Mouse (Mus musculus): ENCODE results near the gene Sobp. TPM values are rescaled to one million over a fixed set of nuclear protein-coding genes. Genes with fewer than 3 reads are reported as not detected.

Sobp gene
- polyA plus RNA-seq, 1 experiment from 2014 or later, result 0.66 TPM

GRCm38 (mm10) chr10:43081316-43081715 lies 93.0 kb downstream of the Sobp start:
- no peaks in the 10 kb centered on the region; the same call in 1 of the 2 replicates for H3K27me3 ChIP-seq
- H3K9me3 ChIP-seq, result no peaks in the 10 kb centered on the region
- WGBS, result 59% methylated on average over 3 of the region's 3 CpGs
- ATAC-seq (ENCODE audit: borderline replicate concordance, extremely low read depth, low FRiP score, low TSS enrichment), result no peak
- no peaks in the 10 kb centered on the region for H3K4me1 ChIP-seq
- H3K36me3 ChIP-seq, result no peaks in the 10 kb centered on the region
- no peak overlapping the region for H3K27ac ChIP-seq
- no peak overlapping the region for H3K4me3 ChIP-seq
- H3K9ac ChIP-seq, result no peak overlapping the region
- H3K4me2 ChIP-seq, result no peak overlapping the region

DNA sequence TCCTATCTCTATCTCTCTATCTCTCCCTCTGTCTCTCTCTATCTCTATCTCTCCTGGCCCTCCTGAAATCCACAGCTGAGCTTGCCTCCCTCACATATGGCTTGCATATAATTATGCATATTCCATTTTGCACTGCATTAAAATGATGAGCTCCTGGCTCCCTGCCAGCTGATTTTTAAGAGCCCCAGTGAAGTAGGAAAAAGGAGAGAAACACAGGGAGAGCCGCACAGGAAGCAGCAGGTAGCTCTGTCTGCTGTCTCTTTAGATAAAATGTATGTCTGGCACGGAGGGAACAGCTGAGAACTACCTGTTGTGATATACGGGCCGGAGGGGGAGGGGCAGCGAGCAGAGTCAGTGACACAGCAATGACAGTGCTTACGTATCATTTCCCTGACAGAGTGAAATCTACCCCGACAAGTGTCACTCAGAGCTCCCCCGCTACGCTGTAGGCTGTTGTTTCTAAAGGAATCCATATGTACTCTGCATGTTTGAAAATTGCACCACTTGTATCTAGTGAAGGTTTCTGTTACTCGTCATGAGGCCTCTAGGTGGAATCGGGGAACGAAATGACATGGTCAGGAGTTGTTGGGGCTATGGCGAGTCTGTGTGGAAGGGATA lies 98.7 kb downstream of the Sobp start:
- Histone ChIP-seq H3K27me3 (no peaks in the 10 kb centered on the region; the same call in 1 of the 2 replicates), H3K27ac (no peak overlapping the region), H3K4me2 (no peak overlapping the region), H3K4me1 (no peaks in the 10 kb centered on the region), H3K4me3 (no peak overlapping the region), H3K9me3 (no peaks in the 10 kb centered on the region), H3K9ac (no peak overlapping the region), H3K36me3 (no peaks in the 10 kb centered on the region)
- WGBS, result 66% methylated on average over 13 of the region's 13 CpGs
- no peak for ATAC-seq (ENCODE audit: borderline replicate concordance, extremely low read depth, low FRiP score, low TSS enrichment)

DNA sequence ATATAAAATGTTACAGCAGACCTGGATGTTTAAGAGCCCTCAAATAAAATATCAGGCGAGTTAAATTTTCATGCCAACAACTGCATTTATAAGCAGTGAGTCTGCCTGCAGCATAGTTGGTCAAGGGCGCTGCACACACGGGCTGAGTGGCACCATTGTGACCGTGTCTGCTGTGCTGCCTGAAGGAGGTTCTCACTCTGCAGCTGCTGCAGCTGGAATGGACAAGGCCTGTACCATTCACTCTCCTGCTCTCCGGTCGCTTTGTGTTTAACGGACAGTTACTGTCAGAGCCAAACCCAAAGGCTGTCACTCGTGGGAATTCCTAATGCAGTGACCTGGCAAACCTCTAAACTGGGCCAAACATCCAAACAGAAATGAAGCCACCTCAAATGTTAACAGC lies 101.0 kb downstream of the Sobp start:
- Histone ChIP-seq H3K36me3 (no peaks in the 10 kb centered on the region), H3K4me1 (no peaks in the 10 kb centered on the region), H3K27me3 (no peaks in the 10 kb centered on the region; the same call in 1 of the 2 replicates), H3K9ac (no peak overlapping the region), H3K9me3 (no peaks in the 10 kb centered on the region), H3K4me3 (no peak overlapping the region), H3K4me2 (no peak overlapping the region), H3K27ac (no peak overlapping the region)
- ATAC-seq (ENCODE audit: borderline replicate concordance, extremely low read depth, low FRiP score, low TSS enrichment), result no peak
- WGBS, result 57% methylated on average over 8 of the region's 8 CpGs

GRCm38 (mm10) chr10:43070893-43071292 lies 103.4 kb downstream of the Sobp start:
- no peak overlapping the region for H3K27ac ChIP-seq
- no peaks in the 10 kb centered on the region for H3K27me3 ChIP-seq
- H3K4me2 ChIP-seq, result no peak overlapping the region
- H3K9ac ChIP-seq, result no peak overlapping the region
- no peaks in the 10 kb centered on the region for H3K36me3 ChIP-seq
- H3K4me3 ChIP-seq, result no peak overlapping the region
- H3K4me1 ChIP-seq, result no peaks in the 10 kb centered on the region
- WGBS, result 82% methylated on average over 6 of the region's 6 CpGs
- H3K9me3 ChIP-seq, result no peaks in the 10 kb centered on the region
- no peak for ATAC-seq (ENCODE audit: borderline replicate concordance, extremely low read depth, low FRiP score, low TSS enrichment)

- H3K27me3 ChIP-seq, result no peaks in the 10 kb centered on the region
- WGBS, result 71% methylated on average over 7 of the region's 7 CpGs
These were observed 109.0 kb downstream of the Sobp start for GRCm38 (mm10) chr10:43065331-43065730.

DNA sequence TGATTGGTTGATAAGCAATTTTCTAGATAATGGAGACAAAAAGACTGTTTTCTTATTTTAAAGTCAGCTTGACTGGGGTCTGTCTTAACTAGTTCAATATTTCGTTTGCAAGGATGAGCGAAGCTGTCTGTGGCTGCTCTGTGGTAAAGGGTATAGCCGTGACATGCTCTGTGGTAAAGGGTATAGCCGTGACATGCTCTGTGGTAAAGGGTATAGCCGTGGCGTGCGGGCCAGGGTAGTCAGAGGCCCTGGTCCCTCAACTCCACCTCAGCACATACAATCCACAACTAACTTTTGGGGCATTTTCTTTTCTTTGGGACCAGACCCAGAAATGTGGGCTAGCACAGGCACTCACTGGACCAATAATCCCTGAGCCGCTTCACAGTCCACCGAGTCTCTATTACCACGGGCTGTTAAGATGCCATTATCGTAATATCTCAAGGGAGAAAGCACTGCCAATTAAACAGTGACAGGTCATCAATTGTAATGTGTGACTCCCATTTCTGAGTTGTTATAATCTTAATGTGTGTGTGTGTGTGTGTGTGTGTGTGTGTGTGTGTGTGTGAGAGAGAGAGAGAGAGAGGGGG lies 112.7 kb downstream of the Sobp start:
- H3K9me3 ChIP-seq, result no peaks in the 10 kb centered on the region
- no peaks in the 10 kb centered on the region for H3K27me3 ChIP-seq
- WGBS, result 92% methylated on average over 11 of the region's 11 CpGs
- H3K4me1 ChIP-seq, result no peaks in the 10 kb centered on the region
- ATAC-seq (ENCODE audit: borderline replicate concordance, extremely low read depth, low FRiP score, low TSS enrichment), result no peak
- H3K27ac ChIP-seq, result no peak overlapping the region
- no peak overlapping the region for H3K4me3 ChIP-seq
- H3K4me2 ChIP-seq, result no peak overlapping the region
- no peaks in the 10 kb centered on the region for H3K36me3 ChIP-seq
- H3K9ac ChIP-seq, result no peak overlapping the region

More at GRCm38 (mm10) chr10:43065331-43065730, 109.0 kb downstream of the Sobp start:
- no peaks in the 10 kb centered on the region for H3K36me3 ChIP-seq
- no peak overlapping the region for H3K9ac ChIP-seq
- H3K4me3 ChIP-seq, result no peak overlapping the region
- no peaks in the 10 kb centered on the region for H3K4me1 ChIP-seq
- H3K9me3 ChIP-seq, result no peaks in the 10 kb centered on the region
- no peak overlapping the region for H3K4me2 ChIP-seq
- H3K27ac ChIP-seq, result no peak overlapping the region
- no peak for ATAC-seq (ENCODE audit: borderline replicate concordance, extremely low read depth, low FRiP score, low TSS enrichment)

- Histone ChIP-seq H3K27ac (no peak overlapping the region), H3K36me3 (no peaks in the 10 kb centered on the region), H3K4me1 (no peaks in the 10 kb centered on the region), H3K4me3 (no peak overlapping the region), H3K9ac (no peak overlapping the region), H3K27me3 (no peaks in the 10 kb centered on the region), H3K4me2 (no peak overlapping the region), H3K9me3 (no peaks in the 10 kb centered on the region)
- WGBS, result 87% methylated on average over 2 of the region's 2 CpGs
- ATAC-seq (ENCODE audit: borderline replicate concordance, extremely low read depth, low FRiP score, low TSS enrichment), result no peak
These were observed 118.9 kb downstream of the Sobp start for GRCm38 (mm10) chr10:43055405-43055804.

DNA sequence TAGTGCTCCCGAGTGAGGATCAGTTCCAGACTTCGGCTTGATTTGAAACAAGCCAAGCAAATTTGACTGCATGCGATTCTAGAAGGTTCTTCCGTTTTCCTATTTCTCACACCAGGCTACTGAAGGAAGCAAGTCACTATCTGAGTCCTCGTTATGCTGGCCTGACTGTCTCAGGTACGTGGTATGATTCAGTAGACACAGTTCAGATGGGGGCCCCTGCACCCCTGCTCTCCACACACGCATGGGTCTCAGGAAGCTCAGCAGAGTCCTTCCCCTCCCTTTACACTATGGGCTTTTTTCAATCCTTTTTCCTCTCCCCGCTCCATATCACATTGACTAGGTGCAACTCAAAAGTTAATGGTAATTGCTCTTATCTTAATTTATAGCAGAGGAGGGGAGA lies 119.6 kb downstream of the Sobp start:
- H3K27me3 ChIP-seq, result no peaks in the 10 kb centered on the region
- 67% methylated on average over 8 of the region's 8 CpGs for WGBS
- no peak overlapping the region for H3K9ac ChIP-seq
- no peaks in the 10 kb centered on the region for H3K4me1 ChIP-seq
- no peak overlapping the region for H3K4me3 ChIP-seq
- no peak for ATAC-seq (ENCODE audit: borderline replicate concordance, extremely low read depth, low FRiP score, low TSS enrichment)
- no peaks in the 10 kb centered on the region for H3K36me3 ChIP-seq
- H3K9me3 ChIP-seq, result no peaks in the 10 kb centered on the region
- H3K27ac ChIP-seq, result no peak overlapping the region
- H3K4me2 ChIP-seq, result no peak overlapping the region

- Histone ChIP-seq H3K36me3 (no peaks in the 10 kb centered on the region), H3K9me3 (no peaks in the 10 kb centered on the region), H3K9ac (no peak overlapping the region), H3K27me3 (no peaks in the 10 kb centered on the region), H3K27ac (no peak overlapping the region), H3K4me1 (no peaks in the 10 kb centered on the region), H3K4me2 (no peak overlapping the region), H3K4me3 (no peak overlapping the region)
- WGBS, result 58% methylated on average over 10 of the region's 10 CpGs
- no peak for ATAC-seq (ENCODE audit: borderline replicate concordance, extremely low read depth, low FRiP score, low TSS enrichment)
These were observed 120.3 kb downstream of the Sobp start for GRCm38 (mm10) chr10:43053861-43054560.

DNA sequence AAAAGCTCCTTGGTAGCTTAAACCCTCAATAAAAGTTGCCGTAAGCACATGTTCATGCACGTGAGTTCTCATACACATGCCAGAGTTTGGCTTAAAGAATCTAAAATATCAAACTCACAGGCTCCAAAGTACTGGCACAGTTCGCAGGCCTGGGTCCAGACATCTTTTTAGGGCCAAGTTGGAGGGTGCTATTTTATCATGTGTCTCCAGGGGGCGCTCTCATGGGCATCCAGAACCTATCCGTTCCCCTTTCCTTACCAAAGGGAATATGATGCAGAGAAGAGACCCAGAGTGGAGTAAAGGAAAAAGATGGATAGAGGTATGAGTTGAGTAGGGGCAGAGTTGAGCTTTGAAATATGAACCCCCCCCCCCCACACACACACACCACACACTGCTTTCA lies 121.9 kb downstream of the Sobp start:
- Histone ChIP-seq H3K36me3 (no peaks in the 10 kb centered on the region), H3K27ac (no peak overlapping the region), H3K9me3 (no peaks in the 10 kb centered on the region), H3K27me3 (no peaks in the 10 kb centered on the region), H3K4me3 (no peak overlapping the region), H3K4me2 (no peak overlapping the region), H3K9ac (no peak overlapping the region), H3K4me1 (no peaks in the 10 kb centered on the region)
- WGBS, result 45% methylated on average over 5 of the region's 5 CpGs
- no peak for ATAC-seq (ENCODE audit: borderline replicate concordance, extremely low read depth, low FRiP score, low TSS enrichment)

GRCm38 (mm10) chr10:43047804-43048348 lies 126.5 kb downstream of the Sobp start:
- H3K4me1 ChIP-seq, result peaks cover 14% of the 10 kb centered on the region
- ATAC-seq (ENCODE audit: borderline replicate concordance, extremely low read depth, low FRiP score, low TSS enrichment), result no peak
- no peaks in the 10 kb centered on the region for H3K36me3 ChIP-seq
- H3K4me2 ChIP-seq, result no peak overlapping the region
- H3K9ac ChIP-seq, result no peak overlapping the region
- no peak overlapping the region for H3K27ac ChIP-seq
- WGBS, result 51% methylated on average over 6 of the region's 6 CpGs
- H3K4me3 ChIP-seq, result no peak overlapping the region
- no peaks in the 10 kb centered on the region for H3K9me3 ChIP-seq
- no peaks in the 10 kb centered on the region for H3K27me3 ChIP-seq

All from lung, embryonic 15.5 days (tissue).